Mouse (Mus musculus) embryonic facial prominence, embryonic 13.5 days (tissue): ENCODE measurements at regions not wholly inside any gene's neighbourhood (a gene's known extent, or its start where the extent isn't known, plus 50 kb on each side); places are given as distances from the start of the nearest gene placed in this dataset.
A peak's percentile ranks its signal among the peaks of the same experiment; 100 is the strongest.

Source experiments
- ATAC-seq: fragments of 200-750 bp; cut with Nextera tagmentation; 2 replicates; pipeline ENCODE4 v1.8.0; 2017; ENCODE audit warnings: low read depth; ENCODE audit not compliant: insufficient number of reproducible peaks, insufficient read depth, low FRiP score, low TSS enrichment
- H3K27ac ChIP-seq: fragments of 300-500 bp; sonication (generic); 2 replicates; pipeline ENCODE4 v1.5.1; 2015; ENCODE audit warnings: moderate library complexity, mild to moderate bottlenecking, inconsistent platforms
- H3K27me3 ChIP-seq: fragments of 300-500 bp; sonication (generic); 2 replicates; pipeline ENCODE4 v1.6.1; 2015; ENCODE audit warnings: mild to moderate bottlenecking, inconsistent platforms
- H3K36me3 ChIP-seq: fragments of 300-500 bp; sonication (generic); 2 replicates; pipeline ENCODE4 v1.6.1; 2015; ENCODE audit warnings: mild to moderate bottlenecking, inconsistent platforms
- H3K4me1 ChIP-seq: fragments of 300-500 bp; sonication (generic); 2 replicates; pipeline ENCODE4 v1.6.1; 2015; ENCODE audit warnings: inconsistent platforms
- H3K4me2 ChIP-seq: fragments of 300-500 bp; sonication (generic); 2 replicates; pipeline ENCODE4 v1.6.1; 2015; ENCODE audit warnings: moderate library complexity, mild to moderate bottlenecking, inconsistent platforms
- H3K4me3 ChIP-seq: fragments of 300-500 bp; sonication (generic); 2 replicates; pipeline ENCODE4 v1.5.1; 2015; ENCODE audit warnings: mild to moderate bottlenecking, inconsistent platforms
- H3K9ac ChIP-seq: fragments of 300-500 bp; sonication (generic); 2 replicates; pipeline ENCODE4 v1.6.1; 2015; ENCODE audit warnings: mild to moderate bottlenecking, inconsistent platforms
- H3K9me3 ChIP-seq: fragments of 300-500 bp; sonication (generic); 2 replicates; pipeline ENCODE4 v1.6.1; 2016; ENCODE audit warnings: inconsistent platforms
- WGBS: fragments of 180-500 bp; shearing (Covaris S2); methylation state at CpG from one replicate; pipeline ENCODE4 v1.1.7; 2015; ENCODE audit warnings: mixed read lengths; 5-methylcytosine and 5-hydroxymethylcytosine counted together

DNA sequence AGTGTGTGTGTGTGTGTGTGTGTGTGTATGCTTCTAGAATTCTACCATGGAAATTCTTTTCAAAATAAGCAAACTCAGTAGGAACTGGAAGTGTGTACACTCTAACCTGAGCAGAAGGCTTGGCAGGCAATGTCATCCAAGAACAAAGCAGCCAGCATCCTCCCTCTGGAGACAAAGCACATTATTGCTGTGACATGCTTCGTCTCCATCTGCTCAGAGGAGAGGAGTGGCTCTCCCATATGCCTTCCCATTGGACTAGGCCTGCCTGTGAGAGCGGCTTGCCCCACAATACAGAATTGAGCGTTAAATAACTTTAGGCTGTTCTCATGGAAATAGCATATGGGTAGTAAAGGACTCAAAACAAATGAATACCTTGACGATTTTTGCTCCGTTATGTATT is 333.5 kb downstream of the Cmpk2 start:
- no peak overlapping the region for H3K27ac ChIP-seq
- no peaks in the 10 kb centered on the region for H3K9me3 ChIP-seq
- H3K27me3 ChIP-seq, result no peaks in the 10 kb centered on the region
- no peaks in the 10 kb centered on the region for H3K36me3 ChIP-seq
- no peak overlapping the region for H3K4me3 ChIP-seq
- H3K4me2 ChIP-seq, result no peak overlapping the region
- H3K4me1 ChIP-seq, result peaks cover 9% of the 10 kb centered on the region; the same call in 1 of the 2 replicates
- no peak overlapping the region for H3K9ac ChIP-seq
- ATAC-seq, result no peak
- 60% methylated on average over 5 of the region's 5 CpGs for WGBS

GRCm38 (mm10) chr12:26799310-26799709 is 330.3 kb downstream of the Cmpk2 start:
- H3K27me3 ChIP-seq, result no peaks in the 10 kb centered on the region
- no peak overlapping the region for H3K9ac ChIP-seq
- no peak for ATAC-seq
- H3K4me2 ChIP-seq, result no peak overlapping the region
- H3K27ac ChIP-seq, result 0 out of 2 replicates have a peak overlapping the region, but pooled peaks have one; percentile 35
- no peaks in the 10 kb centered on the region for H3K9me3 ChIP-seq
- no peaks in the 10 kb centered on the region for H3K36me3 ChIP-seq
- peaks cover 9% of the 10 kb centered on the region; the same call in 1 of the 2 replicates for H3K4me1 ChIP-seq
- WGBS, result 66% methylated on average over 6 of the region's 6 CpGs
- H3K4me3 ChIP-seq, result no peak overlapping the region

DNA sequence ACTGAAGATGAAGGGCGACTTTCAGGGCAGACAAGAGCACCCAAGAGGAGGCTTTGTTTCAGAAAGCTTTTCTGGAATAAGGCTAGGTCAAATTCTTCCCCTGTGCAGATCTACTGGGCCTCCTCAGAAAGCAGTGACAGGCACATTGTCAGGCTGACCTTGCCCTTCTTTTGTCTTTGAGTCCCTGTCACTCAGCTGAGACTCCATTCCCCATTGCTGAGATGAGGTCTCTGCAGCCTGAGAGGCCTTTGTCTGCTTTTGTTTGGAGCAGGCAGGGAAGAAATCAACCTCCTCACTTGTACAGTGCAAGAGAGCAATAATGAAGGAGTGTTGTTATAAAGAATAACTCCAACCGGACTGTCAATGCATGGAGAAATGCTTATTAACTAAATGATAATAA is 327.4 kb downstream of the Cmpk2 start:
- no peak overlapping the region for H3K4me3 ChIP-seq

GRCm38 (mm10) chr12:26789336-26789846 is 320.4 kb downstream of the Cmpk2 start:
- H3K4me2 ChIP-seq, result no peak overlapping the region
- H3K27ac ChIP-seq, result no peak overlapping the region
- ATAC-seq, result no peak
- H3K9ac ChIP-seq, result no peak overlapping the region
- no peaks in the 10 kb centered on the region for H3K27me3 ChIP-seq
- H3K4me1 ChIP-seq, result peaks cover 4% of the 10 kb centered on the region; the same call in 1 of the 2 replicates
- H3K9me3 ChIP-seq, result no peaks in the 10 kb centered on the region
- WGBS, result 58% methylated on average over 10 of the region's 10 CpGs
- no peak overlapping the region for H3K4me3 ChIP-seq
- no peaks in the 10 kb centered on the region for H3K36me3 ChIP-seq

More for the DNA sequence above, 327.4 kb downstream of the Cmpk2 start:
- Histone ChIP-seq H3K4me1 (peaks cover 9% of the 10 kb centered on the region; the same call in 1 of the 2 replicates), H3K4me2 (no peak overlapping the region), H3K9me3 (no peaks in the 10 kb centered on the region), H3K27ac (no peak overlapping the region), H3K27me3 (no peaks in the 10 kb centered on the region), H3K36me3 (no peaks in the 10 kb centered on the region), H3K9ac (no peak overlapping the region)
- 77% methylated on average over 2 of the region's 2 CpGs for WGBS
- ATAC-seq, result no peak

GRCm38 (mm10) chr12:26785550-26785949 is 316.5 kb downstream of the Cmpk2 start:
- Histone ChIP-seq H3K9me3 (no peaks in the 10 kb centered on the region; the same call in 1 of the 2 replicates), H3K4me2 (no peak overlapping the region), H3K9ac (no peak overlapping the region), H3K36me3 (no peaks in the 10 kb centered on the region), H3K27ac (no peak overlapping the region), H3K4me3 (no peak overlapping the region), H3K4me1 (peaks cover 4% of the 10 kb centered on the region; the same call in 1 of the 2 replicates), H3K27me3 (no peaks in the 10 kb centered on the region)
- WGBS, result 73% methylated on average over 2 of the region's 2 CpGs
- ATAC-seq, result no peak

GRCm38 (mm10) chr12:26784426-26784825 is 315.4 kb downstream of the Cmpk2 start:
- no peaks in the 10 kb centered on the region for H3K27me3 ChIP-seq
- H3K27ac ChIP-seq, result no peak overlapping the region
- H3K9me3 ChIP-seq, result peaks cover 3% of the 10 kb centered on the region; the same call in 1 of the 2 replicates
- WGBS, result 88% methylated on average over 3 of the region's 3 CpGs
- H3K36me3 ChIP-seq, result no peaks in the 10 kb centered on the region
- ATAC-seq, result no peak
- no peak overlapping the region for H3K4me2 ChIP-seq
- peaks cover 4% of the 10 kb centered on the region; the same call in 1 of the 2 replicates for H3K4me1 ChIP-seq
- H3K9ac ChIP-seq, result no peak overlapping the region
- H3K4me3 ChIP-seq, result no peak overlapping the region

- Histone ChIP-seq H3K36me3 (no peaks in the 10 kb centered on the region), H3K4me2 (no peak overlapping the region), H3K9me3 (peaks cover 3% of the 10 kb centered on the region; the same call in 1 of the 2 replicates), H3K27ac (no peak overlapping the region), H3K9ac (no peak overlapping the region), H3K4me3 (no peak overlapping the region), H3K4me1 (no peaks in the 10 kb centered on the region; the same call in 1 of the 2 replicates), H3K27me3 (no peaks in the 10 kb centered on the region)
- no peak for ATAC-seq
- 74% methylated on average over 3 of the region's 3 CpGs for WGBS
Measured at GRCm38 (mm10) chr12:26783800-26784199, 314.8 kb downstream of the Cmpk2 start.

DNA sequence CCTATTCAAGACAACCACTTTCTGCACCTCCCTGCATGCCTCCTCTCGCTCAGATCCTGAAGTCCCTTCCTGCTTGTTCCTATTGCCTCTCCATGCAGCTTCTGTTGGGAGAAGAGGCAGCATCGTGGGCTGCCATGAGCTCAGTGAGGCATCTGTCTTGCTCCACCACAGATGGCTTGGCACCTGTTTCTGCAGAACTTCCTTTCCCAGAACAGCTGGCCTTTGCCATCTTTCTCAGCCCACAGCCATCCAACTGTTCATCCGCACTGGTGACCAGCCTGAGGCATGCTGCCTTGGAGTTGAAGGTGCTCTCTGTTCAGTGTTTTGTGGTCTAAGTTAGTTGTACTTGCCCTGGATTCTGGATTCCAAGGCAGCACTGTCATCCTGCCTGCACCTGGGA is 312.5 kb downstream of the Cmpk2 start:
- H3K9ac ChIP-seq, result no peak overlapping the region
- H3K27ac ChIP-seq, result no peak overlapping the region
- peaks cover 3% of the 10 kb centered on the region; the same call in 1 of the 2 replicates for H3K9me3 ChIP-seq
- no peaks in the 10 kb centered on the region for H3K36me3 ChIP-seq
- 90% methylated on average over 3 of the region's 3 CpGs for WGBS
- ATAC-seq, result no peak
- H3K4me2 ChIP-seq, result no peak overlapping the region
- H3K27me3 ChIP-seq, result no peaks in the 10 kb centered on the region
- no peak overlapping the region for H3K4me3 ChIP-seq
- H3K4me1 ChIP-seq, result no peaks in the 10 kb centered on the region; the same call in 1 of the 2 replicates

DNA sequence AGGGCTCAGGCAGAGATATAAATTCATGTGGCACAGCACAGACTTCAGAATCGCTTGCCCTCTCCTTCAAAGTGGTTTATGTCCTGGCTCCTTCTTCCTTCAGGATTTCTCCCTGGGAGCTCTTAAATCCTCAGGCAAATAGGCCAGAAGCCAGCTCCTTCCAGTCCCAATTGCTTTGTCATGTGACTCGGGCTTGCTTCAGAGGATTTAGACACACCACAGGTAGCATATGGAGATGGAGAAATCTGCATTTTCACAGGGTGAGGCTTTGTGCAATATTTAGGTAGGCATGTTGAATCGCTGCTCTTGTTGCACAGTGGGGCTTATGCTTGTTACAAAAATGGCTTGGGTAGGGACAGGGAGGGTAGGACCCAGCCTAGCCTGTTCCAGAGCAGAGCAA is 309.8 kb downstream of the Cmpk2 start:
- no peak for ATAC-seq
- Histone ChIP-seq H3K27me3 (no peaks in the 10 kb centered on the region), H3K9me3 (peaks cover 3% of the 10 kb centered on the region; the same call in 1 of the 2 replicates), H3K4me3 (no peak overlapping the region), H3K36me3 (no peaks in the 10 kb centered on the region), H3K27ac (no peak overlapping the region), H3K4me1 (no peaks in the 10 kb centered on the region; the same call in 1 of the 2 replicates), H3K4me2 (no peak overlapping the region), H3K9ac (no peak overlapping the region)
- 43% methylated on average over 3 of the region's 3 CpGs for WGBS

GRCm38 (mm10) chr12:26776986-26777385 is 308.0 kb downstream of the Cmpk2 start:
- Histone ChIP-seq H3K27ac (no peak overlapping the region), H3K36me3 (no peaks in the 10 kb centered on the region), H3K4me3 (no peak overlapping the region), H3K4me2 (no peak overlapping the region), H3K27me3 (no peaks in the 10 kb centered on the region), H3K9ac (no peak overlapping the region), H3K4me1 (no peaks in the 10 kb centered on the region; the same call in 1 of the 2 replicates), H3K9me3 (peaks cover 3% of the 10 kb centered on the region; the same call in 1 of the 2 replicates)
- 93% methylated on average over 1 of the region's 1 CpGs for WGBS
- ATAC-seq, result no peak

- H3K27me3 ChIP-seq, result no peaks in the 10 kb centered on the region
- H3K9me3 ChIP-seq, result no peaks in the 10 kb centered on the region
- no peak overlapping the region for H3K4me2 ChIP-seq
- 89% methylated on average over 2 of the region's 2 CpGs for WGBS
- H3K27ac ChIP-seq, result no peak overlapping the region
- no peak overlapping the region for H3K9ac ChIP-seq
- H3K4me3 ChIP-seq, result no peak overlapping the region
- ATAC-seq, result no peak
- peaks cover 13% of the 10 kb centered on the region for H3K4me1 ChIP-seq
- no peaks in the 10 kb centered on the region for H3K36me3 ChIP-seq
Measured at GRCm38 (mm10) chr12:26774016-26774415, 305.0 kb downstream of the Cmpk2 start.

DNA sequence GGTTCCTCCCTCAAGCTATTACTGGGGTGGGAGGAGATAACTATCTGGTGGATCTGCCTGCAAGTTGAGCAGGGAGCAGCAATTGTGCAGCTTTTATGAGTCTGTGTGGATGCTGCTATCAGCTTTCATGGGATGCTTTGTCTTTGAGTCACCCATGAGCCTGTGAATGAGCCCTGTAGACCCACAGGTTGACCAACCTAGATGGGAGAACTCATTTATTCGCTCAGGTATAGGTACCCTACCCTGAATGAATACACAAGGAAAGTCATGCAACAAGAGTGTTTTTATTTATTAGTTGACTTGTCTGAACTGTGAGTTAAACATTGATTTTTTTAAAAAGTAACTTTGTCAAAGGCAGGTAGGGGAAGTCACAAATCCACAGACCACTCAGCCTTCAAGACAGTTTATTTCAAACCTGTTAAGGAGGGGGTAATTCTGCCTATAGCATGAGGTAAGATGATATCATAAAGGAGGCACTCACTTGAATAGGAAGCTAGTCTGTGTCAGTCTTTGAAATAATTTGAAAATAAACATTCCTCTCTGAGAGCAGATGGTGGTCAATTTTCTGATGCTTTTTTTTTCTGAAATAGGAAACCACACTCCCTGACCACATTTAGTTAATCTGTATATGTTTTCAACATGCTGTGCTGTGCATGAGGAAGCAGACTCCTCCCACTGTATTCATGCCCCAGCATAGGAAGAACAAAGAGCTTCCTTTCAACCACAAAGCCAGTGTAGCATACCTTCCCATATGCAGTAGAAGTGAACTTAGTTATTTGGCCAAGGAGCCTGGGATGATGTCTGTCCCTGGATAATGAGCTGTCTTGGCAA is 302.0 kb downstream of the Cmpk2 start:
- no peak for ATAC-seq
- no peaks in the 10 kb centered on the region for H3K36me3 ChIP-seq
- no peaks in the 10 kb centered on the region for H3K27me3 ChIP-seq
- H3K9me3 ChIP-seq, result no peaks in the 10 kb centered on the region
- no peak overlapping the region for H3K4me2 ChIP-seq
- H3K4me3 ChIP-seq, result no peak overlapping the region
- 88% methylated on average over 1 of the region's 1 CpGs for WGBS
- H3K9ac ChIP-seq, result no peak overlapping the region
- peak overlapping the region; percentile 64 for H3K27ac ChIP-seq
- peaks cover 13% of the 10 kb centered on the region for H3K4me1 ChIP-seq
